Comparison of ENCODE assay signal across 22 mouse cellular contexts in genomic region chr11:64711801-64712200, GRCm38 (mm10).
DNase-seq lines count a peak whose midpoint lies in the region; ATAC-seq lines count a peak whose summit lies in the region.
"Had no signal": no experiment of that assay in that cellular context is flagged by ENCODE, and none has a peak within 500 bp of the region (broad histone marks: within the 10 kb centered on the region; RNA-seq: fewer than 3 reads in every experiment).

No protein-coding gene starts in this region.

- intact Hi-C loops in heart, postnatal 25 days (cut with DNase I), result no loop called here

- no peak for ATAC-seq in erythroid progenitor cell, adult 5-6 weeks (replicated peaks; ENCODE audit: low FRiP score, poor library complexity, severe bottlenecking)
- ATAC-seq: activated CD4-positive, CD25-positive, alpha-beta regulatory T cell, adult 4 months; CD4-positive, CD25-positive, alpha-beta regulatory T cell, adult 4 months; forebrain, embryonic 14.5 days; forebrain, embryonic 16.5 days had no signal

- DNase-seq in heart, adult 11 months, result peak; percentile 31
- DNase-seq in heart, postnatal 25 days (ENCODE audit: low spot score), result no peak
- peak; percentile 9 for DNase-seq in lung, postnatal 36 days
- DNase-seq in lung, postnatal 14 days, result no peak
- DNase-seq in Muller cell, postnatal 12 days (ENCODE audit: inconsistent ontology term), result peak; percentile 47
- DNase-seq in fibroblast of lung, adult 2 months (ENCODE audit: low read depth), result peak; percentile 50
- no peak for DNase-seq in retina, postnatal 1 day
- DNase-seq: adrenal gland, adult 8-10 months; adrenal gland, postnatal 14 days; adrenal gland, postnatal 36 days; B cell, adult 2 months; cerebellum, adult 18-20 months; cerebellum, adult 8-10 months; cerebellum, adult 9-11 months; cerebellum, postnatal 14 days; cerebellum, postnatal 36 days; embryo, embryonic 11 days had no signal

Comparison
In these comparisons a context has a peak if more than half of its experiments do, and no peak if none do; other contexts are left out.
1. DNase-seq: peak in heart, adult 11 months (single experiment), lung, postnatal 36 days (single experiment), Muller cell, postnatal 12 days (single experiment) and fibroblast of lung, adult 2 months (single experiment); none in heart, postnatal 25 days (single experiment), lung, postnatal 14 days (single experiment) and retina, postnatal 1 day (single experiment).